Mouse (Mus musculus): ENCODE data around the gene Ankrd33b.

Ankrd33b gene

GRCm38 (mm10) chr15:31366596-31367480 is 688 bp downstream of the Ankrd33b start:
- no peak for DNase-seq (ENCODE audit: low spot score)

- DNase-seq (ENCODE audit: low spot score): no peak
Observed at GRCm38 (mm10) chr15:31365720-31366591, 1.6 kb downstream of the Ankrd33b start.

GRCm38 (mm10) chr15:31365041-31365719 is 2.3 kb downstream of the Ankrd33b start:
- DNase-seq (ENCODE audit: low spot score): no peak

- DNase-seq (ENCODE audit: low spot score): no peak
Observed at GRCm38 (mm10) chr15:31364396-31364795, 3.1 kb downstream of the Ankrd33b start.

GRCm38 (mm10) chr15:31363981-31364361 is 3.6 kb downstream of the Ankrd33b start:
- DNase-seq (ENCODE audit: low spot score): no peak

GRCm38 (mm10) chr15:31363241-31363980 is 4.1 kb downstream of the Ankrd33b start:
- DNase-seq (ENCODE audit: low spot score): no peak

- no peak for DNase-seq (ENCODE audit: low spot score)
Observed at GRCm38 (mm10) chr15:31361259-31361853, 6.2 kb downstream of the Ankrd33b start.

GRCm38 (mm10) chr15:31360593-31360992 is 6.9 kb downstream of the Ankrd33b start:
- DNase-seq (ENCODE audit: low spot score): no peak

- DNase-seq (ENCODE audit: low spot score): no peak
Observed at GRCm38 (mm10) chr15:31359805-31360204, 7.7 kb downstream of the Ankrd33b start.

- DNase-seq (ENCODE audit: low spot score): no peak
Observed at GRCm38 (mm10) chr15:31352494-31353279, 14.8 kb downstream of the Ankrd33b start.

GRCm38 (mm10) chr15:31349810-31350341 is 17.6 kb downstream of the Ankrd33b start:
- no peak for DNase-seq (ENCODE audit: low spot score)

GRCm38 (mm10) chr15:31349046-31349445 is 18.5 kb downstream of the Ankrd33b start:
- DNase-seq (ENCODE audit: low spot score): no peak

GRCm38 (mm10) chr15:31348241-31348640 is 19.3 kb downstream of the Ankrd33b start:
- DNase-seq (ENCODE audit: low spot score): no peak

- DNase-seq (ENCODE audit: low spot score): no peak
Observed at GRCm38 (mm10) chr15:31346508-31346907, 21.0 kb downstream of the Ankrd33b start.

GRCm38 (mm10) chr15:31345366-31345765 is 22.2 kb downstream of the Ankrd33b start:
- no peak for DNase-seq (ENCODE audit: low spot score)

GRCm38 (mm10) chr15:31344811-31345211 is 22.7 kb downstream of the Ankrd33b start:
- no peak for DNase-seq (ENCODE audit: low spot score)

GRCm38 (mm10) chr15:31343602-31344001 is 23.9 kb downstream of the Ankrd33b start:
- DNase-seq (ENCODE audit: low spot score): no peak

GRCm38 (mm10) chr15:31342496-31342901 is 25.0 kb downstream of the Ankrd33b start:
- no peak for DNase-seq (ENCODE audit: low spot score)

GRCm38 (mm10) chr15:31342001-31342400 is 25.5 kb downstream of the Ankrd33b start:
- DNase-seq (ENCODE audit: low spot score): no peak

GRCm38 (mm10) chr15:31338656-31339291 is 28.8 kb downstream of the Ankrd33b start:
- no peak for DNase-seq (ENCODE audit: low spot score)
